Mouse (Mus musculus): ENCODE data around the gene Lims1. TPM values are rescaled to one million over a fixed set of nuclear protein-coding genes. Genes with fewer than 3 reads are reported as not detected.

Gene Lims1
- polyA plus RNA-seq, 1 experiment = 23.0 TPM

DNA sequence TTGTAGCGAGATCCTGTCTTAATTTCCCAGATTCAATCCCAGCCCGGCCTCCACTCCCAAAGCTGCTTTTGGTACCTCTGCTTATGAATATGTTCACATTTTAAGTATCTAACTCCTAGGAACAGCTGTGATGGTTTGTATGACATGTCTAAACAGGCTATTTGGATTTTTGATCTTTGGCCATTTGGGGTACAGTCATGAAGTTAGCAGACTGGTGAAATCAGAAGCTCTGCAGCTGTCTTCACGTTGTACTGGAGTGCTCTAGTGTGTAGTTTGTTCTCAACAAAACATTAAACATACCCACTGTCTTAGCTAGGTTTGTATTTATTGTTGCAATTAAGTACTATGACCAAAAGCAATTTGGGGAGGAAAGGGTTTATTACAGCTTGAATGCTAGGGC lies 63.7 kb downstream of the Lims1 start:
- peak overlapping the region; percentile 22 for H3K4me2 ChIP-seq (ENCODE audit: low read depth)

DNA sequence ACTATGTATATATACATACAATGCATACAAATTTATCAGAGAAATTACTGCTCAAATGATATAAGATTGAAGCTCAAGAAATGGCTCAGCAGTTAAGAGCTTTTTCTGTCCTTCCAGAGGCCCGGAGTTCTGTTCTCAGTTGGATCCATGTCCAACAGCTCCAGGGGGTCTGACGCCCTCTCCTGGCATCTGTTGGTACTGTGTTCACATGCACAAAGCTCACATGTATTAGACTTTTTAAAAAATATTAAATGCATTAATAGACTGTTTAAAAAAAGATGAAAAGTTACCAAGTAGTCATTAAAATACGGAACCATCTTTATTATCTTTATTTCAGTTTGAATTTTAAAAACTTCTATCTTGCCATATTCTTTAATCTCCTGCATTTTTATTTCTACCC lies 65.4 kb downstream of the Lims1 start:
- Histone ChIP-seq H3ac (ENCODE audit: control insufficient read depth, insufficient read length) (no peak overlapping the region), H3K4me2 (ENCODE audit: low read depth) (no peak overlapping the region), H3K79me2 (ENCODE audit: control insufficient read depth, insufficient read depth) (peaks cover 97% of the 10 kb centered on the region)

More for the DNA sequence above, 63.7 kb downstream of the Lims1 start:
- Histone ChIP-seq H3K79me2 (ENCODE audit: control insufficient read depth, insufficient read depth) (peaks cover 94% of the 10 kb centered on the region), H3K4me3 (no peak overlapping the region), H3K36me3 (ENCODE audit: control insufficient read depth, insufficient read depth) (no peaks in the 10 kb centered on the region), H3ac (ENCODE audit: control insufficient read depth, insufficient read length) (no peak overlapping the region), H3K27me3 (ENCODE audit: control insufficient read depth, insufficient read depth, insufficient read length) (no peaks in the 10 kb centered on the region)
- TF ChIP-seq MYOG (IDR thresholded peaks at IDR 0.05; ENCODE audit: control insufficient read depth in 1 of 3, insufficient read depth in 1 of 3, insufficient read length in 2 of 3, low read depth in 2 of 3) = peak in 1 of 3 experiments; percentile 73
- no peak for TF ChIP-seq TCF12 (IDR thresholded peaks at IDR 0.05; ENCODE audit: insufficient read depth, poor library complexity, severe bottlenecking)
- peak in 2 of 3 experiments; percentile 20 to 71 for TF ChIP-seq MYOD1 (IDR thresholded peaks at IDR 0.05; ENCODE audit: control insufficient read depth in 1 of 3, insufficient read length in 2 of 3, low read depth in 2 of 3)

DNA sequence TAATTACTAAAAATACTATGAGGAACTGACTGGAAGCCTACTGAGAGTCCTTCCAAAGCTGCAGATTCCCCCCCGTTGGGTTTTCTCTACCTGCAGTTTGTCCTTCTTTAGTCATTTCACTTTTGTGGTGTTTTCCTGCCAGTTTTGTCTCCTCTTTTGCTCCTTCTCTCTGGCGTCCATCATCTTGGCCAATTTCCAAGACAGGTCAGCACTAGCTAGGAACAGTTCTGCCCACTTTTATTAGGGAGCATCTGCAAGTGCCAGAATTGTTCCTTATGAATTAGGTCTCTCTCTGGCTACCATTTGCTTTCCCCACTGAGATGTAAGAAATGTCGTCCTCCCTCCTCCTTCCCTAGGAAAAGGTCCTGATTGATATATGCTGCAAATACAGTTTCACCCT lies 65.9 kb downstream of the Lims1 start:
- Histone ChIP-seq H3K79me2 (ENCODE audit: control insufficient read depth, insufficient read depth) (peaks cover 97% of the 10 kb centered on the region), H3K4me2 (ENCODE audit: low read depth) (no peak overlapping the region), H3ac (ENCODE audit: control insufficient read depth, insufficient read length) (no peak overlapping the region), H3K27me3 (ENCODE audit: control insufficient read depth, insufficient read depth, insufficient read length) (no peaks in the 10 kb centered on the region), H3K36me3 (ENCODE audit: control insufficient read depth, insufficient read depth) (peaks cover 4% of the 10 kb centered on the region), H3K4me3 (no peak overlapping the region)
- TF ChIP-seq CEBPB (IDR thresholded peaks at IDR 0.05; ENCODE audit: insufficient read depth, poor library complexity, severe bottlenecking) (no peak), MYOD1 (IDR thresholded peaks at IDR 0.05; ENCODE audit: control insufficient read depth in 1 of 3, insufficient read length in 2 of 3, low read depth in 2 of 3) (no peak), REST (IDR thresholded peaks at IDR 0.05; ENCODE audit: insufficient read depth, insufficient read length) (no peak), E2F4 (IDR thresholded peaks at IDR 0.05; ENCODE audit: insufficient read depth) (no peak), POLR2A (IDR thresholded peaks at IDR 0.05; ENCODE audit: insufficient read length, low read depth) (no peak), MYOG (IDR thresholded peaks at IDR 0.05; ENCODE audit: control insufficient read depth in 1 of 3, insufficient read depth in 1 of 3, insufficient read length in 2 of 3, low read depth in 2 of 3) (no peak), TCF3 (IDR thresholded peaks at IDR 0.05; ENCODE audit: insufficient read length, low read depth) (no peak), SRF (IDR thresholded peaks at IDR 0.05; ENCODE audit: control insufficient read depth, insufficient read length, low read depth) (no peak), POLR2AphosphoS2 (IDR thresholded peaks at IDR 0.05; ENCODE audit: insufficient read length, low read depth) (no peak), USF1 (IDR thresholded peaks at IDR 0.05; ENCODE audit: low read depth) (no peak)

More for the DNA sequence above, 65.4 kb downstream of the Lims1 start:
- TF ChIP-seq POLR2AphosphoS2 (IDR thresholded peaks at IDR 0.05; ENCODE audit: insufficient read length, low read depth) (no peak), TCF3 (IDR thresholded peaks at IDR 0.05; ENCODE audit: insufficient read length, low read depth) (no peak), CEBPB (IDR thresholded peaks at IDR 0.05; ENCODE audit: insufficient read depth, poor library complexity, severe bottlenecking) (no peak), REST (IDR thresholded peaks at IDR 0.05; ENCODE audit: insufficient read depth, insufficient read length) (no peak), SRF (IDR thresholded peaks at IDR 0.05; ENCODE audit: control insufficient read depth, insufficient read length, low read depth) (no peak), USF1 (IDR thresholded peaks at IDR 0.05; ENCODE audit: low read depth) (no peak)
- H3K4me3 ChIP-seq = no peak overlapping the region
- peaks cover 4% of the 10 kb centered on the region for H3K36me3 ChIP-seq (ENCODE audit: control insufficient read depth, insufficient read depth)
- no peaks in the 10 kb centered on the region for H3K27me3 ChIP-seq (ENCODE audit: control insufficient read depth, insufficient read depth, insufficient read length)

DNA sequence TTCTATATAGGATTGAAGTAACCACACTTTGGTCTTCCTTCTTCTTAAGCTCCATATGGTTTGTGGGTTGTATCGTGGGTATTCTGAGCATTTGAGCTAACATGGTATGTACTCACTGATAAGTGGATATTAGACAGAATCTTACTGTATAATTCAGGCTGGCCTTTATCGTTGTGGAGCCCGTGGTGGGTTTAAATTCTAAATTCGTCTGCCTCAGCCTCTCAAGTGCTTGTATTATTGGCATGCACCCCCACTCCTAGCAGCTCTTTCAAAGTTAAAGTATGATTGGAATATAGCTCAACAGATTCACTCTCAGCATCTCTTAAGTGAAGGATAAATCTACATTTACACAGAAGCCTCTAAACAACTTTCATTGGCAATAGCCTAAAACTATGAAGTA lies 69.2 kb downstream of the Lims1 start:
- H3K27me3 ChIP-seq (ENCODE audit: control insufficient read depth, insufficient read depth, insufficient read length) = no peaks in the 10 kb centered on the region
- H3K4me2 ChIP-seq (ENCODE audit: low read depth) = no peak overlapping the region

DNA sequence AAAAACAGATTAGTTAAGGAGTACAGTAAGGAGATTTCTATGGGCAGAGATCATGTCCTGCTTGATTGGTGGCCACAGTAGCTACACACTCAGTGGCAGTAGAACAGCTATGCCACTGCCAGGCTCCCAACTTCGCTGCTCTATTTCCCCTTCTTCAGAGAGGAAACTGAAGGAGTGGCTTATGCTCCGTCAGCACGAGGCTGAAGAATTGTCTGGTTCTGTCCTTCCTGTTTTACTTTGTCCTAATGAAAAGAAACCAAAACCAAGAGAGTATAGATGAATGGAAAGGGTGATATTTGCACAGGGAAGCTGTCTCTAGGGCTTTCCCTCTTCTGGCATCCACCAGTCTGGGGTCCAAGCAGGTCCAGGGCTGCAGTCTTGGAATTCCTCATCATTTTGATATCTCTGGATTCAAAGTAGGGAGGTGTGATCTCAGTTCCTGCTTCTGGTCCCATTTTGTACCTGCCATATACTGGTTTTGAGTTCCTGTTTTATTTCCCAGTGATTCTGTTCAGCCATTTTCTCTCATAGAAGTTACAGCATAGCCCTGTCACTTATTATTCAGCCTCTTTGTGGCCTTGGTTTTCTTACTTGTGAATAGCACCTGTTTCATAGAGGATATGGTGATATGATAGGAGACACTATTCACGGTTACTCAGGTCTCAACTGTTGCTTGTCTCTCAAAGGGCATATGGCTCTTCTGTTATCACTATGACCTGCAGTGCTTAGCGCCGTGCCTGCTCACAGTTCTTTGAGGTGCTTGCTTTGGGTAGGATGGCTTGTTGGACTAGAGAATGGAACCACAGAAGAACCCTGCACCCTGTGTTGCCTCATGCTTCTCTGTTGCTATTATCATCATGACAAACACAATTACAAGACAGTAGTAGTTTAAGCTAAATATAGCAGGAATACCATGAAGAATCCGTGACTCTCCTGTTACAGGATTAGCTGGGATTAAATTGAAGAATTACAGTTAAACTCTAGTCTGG lies 70.1 kb downstream of the Lims1 start:
- TF ChIP-seq MYOG (IDR thresholded peaks at IDR 0.05; ENCODE audit: control insufficient read depth in 1 of 3, insufficient read depth in 1 of 3, insufficient read length in 2 of 3, low read depth in 2 of 3) = no peak
- no peak for TF ChIP-seq POLR2AphosphoS2 (IDR thresholded peaks at IDR 0.05; ENCODE audit: insufficient read length, low read depth)
- TF ChIP-seq MAX (IDR thresholded peaks at IDR 0.05; ENCODE audit: low read depth) = no peak
- TF ChIP-seq MYOD1 (IDR thresholded peaks at IDR 0.05; ENCODE audit: control insufficient read depth in 1 of 3, insufficient read length in 2 of 3, low read depth in 2 of 3) = peak in 1 of 3 experiments; percentile 33
- TF ChIP-seq POLR2A (IDR thresholded peaks at IDR 0.05; ENCODE audit: insufficient read length, low read depth) = no peak
- TF ChIP-seq SRF (IDR thresholded peaks at IDR 0.05; ENCODE audit: control insufficient read depth, insufficient read length, low read depth) = no peak
- TF ChIP-seq TCF12 (IDR thresholded peaks at IDR 0.05; ENCODE audit: insufficient read depth, poor library complexity, severe bottlenecking) = no peak
- TF ChIP-seq CEBPB (IDR thresholded peaks at IDR 0.05; ENCODE audit: insufficient read depth, poor library complexity, severe bottlenecking) = no peak
- Histone ChIP-seq H3K27me3 (ENCODE audit: control insufficient read depth, insufficient read depth, insufficient read length) (no peaks in the 10 kb centered on the region), H3K4me3 (no peak overlapping the region), H3K79me2 (ENCODE audit: control insufficient read depth, insufficient read depth) (peaks cover 98% of the 10 kb centered on the region), H3K4me2 (ENCODE audit: low read depth) (peak overlapping the region; percentile 25), H3ac (ENCODE audit: control insufficient read depth, insufficient read length) (no peak overlapping the region), H3K36me3 (ENCODE audit: control insufficient read depth, insufficient read depth) (peaks cover 4% of the 10 kb centered on the region)

More for the DNA sequence above, 69.2 kb downstream of the Lims1 start:
- Histone ChIP-seq H3K36me3 (ENCODE audit: control insufficient read depth, insufficient read depth) (peaks cover 4% of the 10 kb centered on the region), H3K4me3 (no peak overlapping the region), H3K79me2 (ENCODE audit: control insufficient read depth, insufficient read depth) (peaks cover 97% of the 10 kb centered on the region), H3ac (ENCODE audit: control insufficient read depth, insufficient read length) (no peak overlapping the region)
- no peak for TF ChIP-seq MAX (IDR thresholded peaks at IDR 0.05; ENCODE audit: low read depth)
- TF ChIP-seq E2F4 (IDR thresholded peaks at IDR 0.05; ENCODE audit: insufficient read depth) = no peak
- no peak for TF ChIP-seq USF1 (IDR thresholded peaks at IDR 0.05; ENCODE audit: low read depth)
